Mouse (Mus musculus): ENCODE results near the gene Rhoc. TPM values are rescaled to one million over a fixed set of nuclear protein-coding genes. Genes with fewer than 3 reads are reported as not detected.
A peak's percentile ranks its signal among the peaks of the same experiment; 100 is the strongest.
"Not testable (repeated sequence)": the region's sequence is repeated elsewhere in the genome, so short reads cannot be mapped to it uniquely, and the experiment has no call there.

The Rhoc gene
- 26.4 and 30.8 TPM in 2 replicates for polyA plus RNA-seq (2015; fragmentation: Nextera tagmentation; extraction: Ambion mirVana)

DNA sequence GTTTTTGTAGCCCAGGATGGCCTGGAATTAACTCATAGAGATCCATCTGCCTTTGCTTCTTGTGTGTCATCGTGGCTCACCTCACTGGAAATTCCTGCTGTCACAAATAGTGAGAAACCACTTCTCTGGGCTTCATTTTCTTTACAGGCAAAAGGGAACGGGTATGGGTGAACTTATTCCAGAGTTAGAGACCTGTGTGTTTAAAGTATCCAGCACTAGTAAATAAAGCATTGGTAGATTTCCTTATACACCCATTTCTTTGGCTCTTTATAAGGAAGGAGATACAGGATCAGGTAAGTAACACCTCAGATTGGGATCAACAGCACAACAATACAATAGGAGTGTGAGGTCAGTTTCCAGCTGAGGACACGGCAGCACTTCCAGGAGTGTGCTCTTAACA is at the start of gene Rhoc:
Gene Rhoc, plus strand, starts transcription at position 301 of the 400 bp plus-strand sequence.
- DNase-seq (ENCODE audit: low spot score) = no peak

- DNase-seq (ENCODE audit: low spot score) = no peak
Observed at GRCm38 (mm10) chr3:104741954-104742353, 46.2 kb upstream of the Rhoc start.

DNA sequence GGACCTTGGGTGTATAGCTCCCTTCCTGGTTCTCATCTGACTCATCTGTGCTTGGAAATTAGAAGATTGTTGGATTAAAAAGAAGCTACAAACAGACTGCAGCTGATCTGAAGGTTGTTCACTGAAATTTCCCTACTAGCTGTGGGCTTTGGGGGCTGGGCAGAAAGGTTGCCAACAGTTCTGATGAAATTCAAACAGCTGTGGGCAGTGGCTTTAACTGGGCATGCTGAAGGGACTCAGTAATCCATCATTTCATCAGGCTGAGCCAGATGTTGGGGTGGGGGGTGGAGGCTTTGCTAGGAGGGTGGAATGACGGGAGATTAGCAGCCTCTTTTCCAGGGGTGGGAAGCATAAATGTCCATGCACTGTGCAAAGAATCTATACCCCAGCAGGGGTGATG is 45.0 kb upstream of the Rhoc start:
- DNase-seq (ENCODE audit: low spot score) = no peak

GRCm38 (mm10) chr3:104743864-104744263 is 44.3 kb upstream of the Rhoc start:
- no peak for DNase-seq (ENCODE audit: low spot score)

GRCm38 (mm10) chr3:104752845-104753244 is 35.3 kb upstream of the Rhoc start:
- DNase-seq (ENCODE audit: low spot score) = peak; percentile 41

DNA sequence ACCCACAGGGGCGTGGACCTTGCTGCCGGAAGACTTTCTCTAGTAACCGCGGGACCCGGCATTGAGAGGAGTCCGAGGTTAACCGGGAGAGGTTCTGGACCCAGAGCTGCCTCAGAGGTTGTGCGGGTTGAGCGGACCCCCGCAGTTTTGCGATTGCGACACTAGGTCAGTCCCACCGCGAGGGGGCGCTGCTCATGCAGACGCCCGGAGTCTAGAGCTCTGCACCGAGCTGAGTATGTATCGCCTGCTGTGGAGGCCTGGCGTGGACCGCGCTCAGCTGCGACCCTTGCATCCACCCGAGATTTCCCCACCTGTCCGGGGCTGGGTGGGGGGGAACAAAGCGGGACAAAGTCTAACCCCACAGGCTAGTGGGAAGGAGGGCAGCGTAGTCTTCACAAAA is 29.8 kb upstream of the Rhoc start:
- DNase-seq (ENCODE audit: low spot score) = peak; percentile 78

GRCm38 (mm10) chr3:104758869-104759268 is 29.3 kb upstream of the Rhoc start:
- no peak for DNase-seq (ENCODE audit: low spot score)

DNA sequence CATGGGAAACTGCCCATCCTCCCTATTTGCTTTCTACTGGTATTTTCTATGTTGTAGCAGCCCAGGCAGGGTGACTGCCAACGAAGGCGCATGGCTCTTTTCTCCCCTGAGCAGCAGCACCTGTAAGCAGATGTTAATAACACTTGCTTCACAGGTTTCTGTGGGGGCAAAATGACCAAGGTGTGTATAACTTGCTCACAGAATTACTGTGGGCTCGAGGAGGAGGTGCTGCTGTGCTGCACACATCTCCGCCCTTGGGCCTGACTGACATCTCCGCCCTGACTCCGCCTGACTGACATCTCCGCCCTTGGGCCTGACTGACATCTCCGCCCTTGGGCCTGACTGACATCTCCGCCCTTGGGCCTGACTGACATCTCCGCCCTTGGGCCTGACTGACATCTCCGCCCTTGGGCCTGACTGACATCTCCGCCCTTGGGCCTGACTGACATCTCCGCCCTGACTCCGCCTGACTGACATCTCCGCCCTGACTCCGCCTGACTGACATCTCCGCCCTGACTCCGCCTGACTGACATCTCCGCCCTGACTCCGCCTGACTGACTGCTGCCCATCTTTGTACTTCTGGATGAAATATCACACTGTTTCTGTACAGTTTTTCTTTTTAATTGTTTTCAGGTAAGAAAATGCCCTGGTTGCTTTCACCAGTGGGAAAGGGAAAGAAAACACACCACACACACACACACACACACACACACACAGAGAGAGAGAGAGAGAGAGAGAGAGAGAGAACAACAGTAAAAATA is 25.9 kb upstream of the Rhoc start:
- DNase-seq (ENCODE audit: low spot score) = not testable (repeated sequence)

DNA sequence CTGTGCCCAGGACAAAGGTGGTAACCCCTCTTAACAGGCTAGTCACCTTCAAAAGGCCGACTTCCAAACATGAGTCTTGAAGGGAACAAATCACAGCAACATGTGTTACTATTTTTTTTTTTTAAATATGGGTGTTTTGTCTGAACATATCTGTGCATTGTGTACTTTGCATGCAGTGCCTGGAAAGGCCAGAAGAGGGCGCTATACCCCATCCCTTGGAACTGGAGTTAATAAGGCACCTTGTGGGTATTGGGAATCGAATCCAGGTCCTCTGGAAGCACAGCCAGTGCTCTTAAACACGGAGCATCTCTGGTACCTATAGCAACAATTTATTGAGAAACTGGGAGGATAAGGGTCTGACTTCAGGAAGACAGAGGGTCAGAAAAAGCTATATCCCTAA is 23.2 kb upstream of the Rhoc start:
- no peak for DNase-seq (ENCODE audit: low spot score)

DNA sequence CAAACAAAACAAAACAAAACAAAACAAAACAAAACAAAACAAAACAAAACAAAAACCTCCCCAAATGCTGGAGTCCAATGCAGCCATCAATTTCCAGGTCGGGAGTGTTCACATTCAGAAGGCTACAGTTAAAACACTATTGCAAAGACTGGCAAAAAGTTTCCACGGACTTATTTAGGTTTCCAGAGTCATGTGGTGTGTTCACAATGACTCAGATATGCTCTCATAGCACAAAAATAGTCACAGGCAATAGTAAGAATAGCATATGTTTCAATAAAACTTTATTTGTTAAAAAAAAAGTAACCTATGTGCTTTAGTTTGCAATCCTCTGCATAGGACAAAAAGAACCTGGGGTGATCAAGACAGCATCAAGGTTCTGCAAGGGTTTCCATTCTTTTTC is 21.0 kb upstream of the Rhoc start:
- no peak for DNase-seq (ENCODE audit: low spot score)

- no peak for DNase-seq (ENCODE audit: low spot score)
Observed at GRCm38 (mm10) chr3:104767716-104768115, 20.5 kb upstream of the Rhoc start.

DNA sequence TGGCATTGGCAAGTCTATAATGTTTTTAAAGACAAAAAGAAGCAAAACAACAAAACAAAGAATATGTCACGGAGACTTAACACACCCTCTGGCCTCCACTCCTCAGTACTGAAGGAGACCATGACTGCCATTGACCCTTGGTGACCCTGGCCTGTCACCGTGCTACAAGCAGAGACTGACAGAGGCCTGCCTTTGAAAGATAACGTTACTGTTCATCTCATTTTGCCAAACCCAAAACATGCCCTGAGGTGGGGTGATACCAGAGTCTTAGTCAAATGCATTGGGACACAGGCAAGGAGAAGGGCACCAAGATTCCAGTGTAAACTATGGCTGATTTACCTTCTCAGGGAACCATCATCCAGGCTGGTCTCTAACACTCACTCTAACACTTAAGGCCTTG is 19.0 kb upstream of the Rhoc start:
- no peak for DNase-seq (ENCODE audit: low spot score)

- DNase-seq (ENCODE audit: low spot score) = no peak
Observed at GRCm38 (mm10) chr3:104770035-104770434, 18.1 kb upstream of the Rhoc start.

GRCm38 (mm10) chr3:104770918-104771317 is 17.3 kb upstream of the Rhoc start:
- no peak for DNase-seq (ENCODE audit: low spot score)

DNA sequence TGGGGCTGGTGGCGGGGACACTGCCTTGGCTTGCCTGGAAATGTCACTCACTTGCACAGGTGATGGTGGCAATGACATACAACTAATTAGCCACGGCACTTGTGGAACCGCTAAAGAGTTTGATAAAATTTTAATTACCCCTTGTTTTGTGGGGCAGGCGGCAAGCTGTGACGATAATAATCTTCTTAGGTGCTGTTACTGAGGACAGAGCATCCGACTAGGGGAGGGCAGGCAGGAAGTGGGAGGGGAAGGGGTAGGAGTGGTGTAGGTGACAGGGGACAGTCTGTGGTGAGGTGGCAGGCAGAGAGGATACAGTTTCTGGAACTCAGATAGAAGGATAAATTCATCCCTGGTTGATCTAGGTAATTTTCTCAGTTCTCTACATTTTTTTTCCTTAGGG is 16.7 kb upstream of the Rhoc start:
- DNase-seq (ENCODE audit: low spot score) = peak; percentile 61

- DNase-seq (ENCODE audit: low spot score) = no peak
Observed at GRCm38 (mm10) chr3:104773301-104773700, 14.9 kb upstream of the Rhoc start.

- DNase-seq (ENCODE audit: low spot score) = peak; percentile 67
Observed at GRCm38 (mm10) chr3:104777342-104777741, 10.8 kb upstream of the Rhoc start.

DNA sequence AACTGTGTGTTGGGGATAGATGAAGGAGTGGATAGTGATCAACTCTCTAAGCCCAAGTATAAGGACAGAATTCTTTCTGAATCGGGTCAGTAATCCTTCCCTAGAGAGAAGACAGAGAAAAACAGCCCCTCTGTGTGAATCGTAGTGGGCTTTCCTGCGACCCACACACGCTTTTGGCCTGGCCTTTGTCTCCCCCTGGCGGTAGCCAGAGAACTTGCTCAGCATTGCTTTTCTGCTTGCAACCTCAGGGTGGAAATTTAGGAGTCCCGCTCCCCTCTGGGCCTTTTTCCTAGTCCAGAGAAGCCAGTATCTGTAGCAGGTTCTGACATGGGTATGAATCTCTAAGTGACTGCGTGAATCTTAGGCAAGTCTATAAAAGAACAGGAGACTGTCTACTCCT is 8.2 kb upstream of the Rhoc start:
- DNase-seq (ENCODE audit: low spot score) = peak; percentile 81

GRCm38 (mm10) chr3:104780561-104781420 is 7.4 kb upstream of the Rhoc start, which contains the start of gene Ppm1j:
TSS of gene Ppm1j (plus strand) at chr3:104781056.
- peak; percentile 56 for DNase-seq (ENCODE audit: low spot score)

DNA sequence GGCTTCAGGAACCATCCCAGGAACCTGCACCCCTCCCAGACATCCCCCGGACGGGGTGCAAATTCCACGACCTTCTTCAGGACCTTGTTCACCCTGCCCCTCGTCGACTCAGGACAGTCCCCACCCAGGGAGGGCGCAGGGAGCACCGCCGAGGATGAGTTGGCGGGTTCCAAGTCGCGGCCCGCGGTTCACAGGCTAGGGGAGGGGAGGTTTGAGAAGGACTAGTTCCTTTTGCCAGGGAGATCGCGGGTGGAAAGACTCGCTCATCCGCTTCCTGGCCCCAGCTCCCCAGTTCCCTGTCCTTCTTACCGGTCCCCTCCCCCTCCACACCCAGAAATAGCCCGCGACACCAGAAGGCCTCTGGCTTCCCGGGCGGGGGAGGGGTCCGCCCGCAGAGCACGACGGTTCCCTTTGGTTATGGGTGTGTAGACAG is 6.7 kb upstream of the Rhoc start, which contains the start of gene Fam19a3:
Gene Fam19a3, minus strand, starts transcription at position 370 of the 433 bp plus-strand sequence.
- peak; percentile 51 for DNase-seq (ENCODE audit: low spot score)

DNA sequence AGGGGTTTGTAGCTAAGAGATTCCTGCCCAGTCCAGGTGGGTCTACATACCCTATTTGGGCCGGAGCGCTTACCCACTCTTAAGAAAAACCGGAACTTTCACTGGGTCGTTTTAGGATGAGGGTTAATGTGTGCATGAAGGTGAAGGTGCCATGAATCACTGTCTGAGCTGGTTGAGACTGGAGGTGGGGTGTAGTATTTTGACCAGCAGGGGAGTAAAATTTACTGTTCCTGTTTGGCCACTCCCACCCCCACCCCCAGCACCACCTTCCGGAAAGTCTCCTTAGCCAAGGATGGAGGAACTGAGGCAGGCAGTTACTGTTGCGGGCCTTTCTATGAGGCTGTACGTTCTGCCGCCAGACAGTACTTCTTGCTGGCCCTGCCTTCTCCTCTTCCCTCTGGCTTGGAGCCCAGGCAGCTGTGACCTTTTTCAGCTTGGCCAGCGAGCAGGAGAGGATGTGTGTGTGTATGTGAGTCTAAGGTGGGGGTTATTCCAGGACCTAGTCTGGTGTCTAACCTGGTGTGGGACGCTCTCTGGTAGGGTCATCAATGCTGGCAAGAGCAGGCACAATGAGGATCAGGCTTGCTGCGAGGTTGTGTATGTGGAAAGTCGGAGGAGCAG is 6.0 kb upstream of the Rhoc start:
- no peak for DNase-seq (ENCODE audit: low spot score)

All from thymus, postnatal 0 days (tissue).